Mouse (Mus musculus) bone marrow, adult 2 months (tissue): ENCODE results near the gene Large2.

Source experiments
- CTCF ChIP-seq: fragments of 200-500 bp; IDR thresholded peaks from 2 replicates; pipeline ENCODE4 v1.5.1; 2011; ENCODE audit warnings: low read length, control low read depth; ENCODE audit not compliant: control insufficient read depth, insufficient read depth
- POLR2A ChIP-seq: fragments of 200-500 bp; IDR thresholded peaks from 2 replicates; pipeline ENCODE4 v1.6.1; 2011; ENCODE audit warnings: low read depth, mild to moderate bottlenecking, control low read depth, low read length, borderline replicate concordance; ENCODE audit not compliant: control insufficient read depth

- TF ChIP-seq CTCF (no peak), POLR2A (no peak)
Measured at GRCm38 (mm10) chr2:92405687-92406086, 31.0 kb upstream of the Large2 start.
